Mouse (Mus musculus): ENCODE results near the gene Ripor3. TPM values are rescaled to one million over a fixed set of nuclear protein-coding genes. Genes with fewer than 3 reads are reported as not detected.
A peak's percentile ranks its signal among the peaks of the same experiment; 100 is the strongest.

The Ripor3 gene
- polyA plus RNA-seq, 1 experiment = 2.4 TPM

- no peaks in the 10 kb centered on the region for H3K9me3 ChIP-seq (replicated peaks; ENCODE audit: control insufficient read depth, insufficient read depth, low read length, poor library complexity, severe bottlenecking)
- H3K4me3 ChIP-seq (ENCODE audit: low read depth, low read length) = no peak overlapping the region
- no peaks in the 10 kb centered on the region for H3K4me1 ChIP-seq (ENCODE audit: control insufficient read depth, insufficient read depth, low read length)
- TF ChIP-seq POLR2A (IDR thresholded peaks at IDR 0.05; ENCODE audit: insufficient read depth, low read length) (no peak), CTCF (IDR thresholded peaks at IDR 0.05; ENCODE audit: low read depth, low read length) (no peak), EP300 (IDR thresholded peaks at IDR 0.05; ENCODE audit: insufficient read depth, low read depth, low read length) (no peak)
- no peaks in the 10 kb centered on the region for H3K36me3 ChIP-seq (ENCODE audit: control insufficient read depth, insufficient read depth, low read length, poor library complexity, severe bottlenecking)
- no peak overlapping the region for H3K27ac ChIP-seq (ENCODE audit: insufficient read depth, low read length)
- no peak overlapping the region for H3K9ac ChIP-seq (ENCODE audit: low read depth, poor library complexity, severe bottlenecking)
- H3K27me3 ChIP-seq (ENCODE audit: control insufficient read depth, insufficient read depth, low read length, poor library complexity, severe bottlenecking) = no peaks in the 10 kb centered on the region
Observed at GRCm38 (mm10) chr2:167984371-167984770, 26.0 kb downstream of the Ripor3 start.

- Histone ChIP-seq H3K27ac (ENCODE audit: insufficient read depth, low read length) (no peak overlapping the region), H3K36me3 (ENCODE audit: control insufficient read depth, insufficient read depth, low read length, poor library complexity, severe bottlenecking) (no peaks in the 10 kb centered on the region), H3K4me3 (ENCODE audit: low read depth, low read length) (no peak overlapping the region), H3K9ac (ENCODE audit: low read depth, poor library complexity, severe bottlenecking) (no peak overlapping the region), H3K27me3 (ENCODE audit: control insufficient read depth, insufficient read depth, low read length, poor library complexity, severe bottlenecking) (no peaks in the 10 kb centered on the region), H3K9me3 (replicated peaks; ENCODE audit: control insufficient read depth, insufficient read depth, low read length, poor library complexity, severe bottlenecking) (no peaks in the 10 kb centered on the region), H3K4me1 (ENCODE audit: control insufficient read depth, insufficient read depth, low read length) (no peaks in the 10 kb centered on the region)
- TF ChIP-seq EP300 (IDR thresholded peaks at IDR 0.05; ENCODE audit: insufficient read depth, low read depth, low read length) (no peak), POLR2A (IDR thresholded peaks at IDR 0.05; ENCODE audit: insufficient read depth, low read length) (no peak), CTCF (IDR thresholded peaks at IDR 0.05; ENCODE audit: low read depth, low read length) (peak; percentile 38)
Observed at GRCm38 (mm10) chr2:167982646-167983045, 27.8 kb downstream of the Ripor3 start.

- no peak overlapping the region for H3K27ac ChIP-seq (ENCODE audit: insufficient read depth, low read length)
- H3K9me3 ChIP-seq (replicated peaks; ENCODE audit: control insufficient read depth, insufficient read depth, low read length, poor library complexity, severe bottlenecking) = no peaks in the 10 kb centered on the region
- no peak overlapping the region for H3K4me3 ChIP-seq (ENCODE audit: low read depth, low read length)
- no peaks in the 10 kb centered on the region for H3K36me3 ChIP-seq (ENCODE audit: control insufficient read depth, insufficient read depth, low read length, poor library complexity, severe bottlenecking)
- H3K4me1 ChIP-seq (ENCODE audit: control insufficient read depth, insufficient read depth, low read length) = no peaks in the 10 kb centered on the region
- TF ChIP-seq CTCF (IDR thresholded peaks at IDR 0.05; ENCODE audit: low read depth, low read length) = no peak
- TF ChIP-seq POLR2A (IDR thresholded peaks at IDR 0.05; ENCODE audit: insufficient read depth, low read length) = no peak
- no peak for TF ChIP-seq EP300 (IDR thresholded peaks at IDR 0.05; ENCODE audit: insufficient read depth, low read depth, low read length)
- no peak overlapping the region for H3K9ac ChIP-seq (ENCODE audit: low read depth, poor library complexity, severe bottlenecking)
- H3K27me3 ChIP-seq (ENCODE audit: control insufficient read depth, insufficient read depth, low read length, poor library complexity, severe bottlenecking) = no peaks in the 10 kb centered on the region
Observed at GRCm38 (mm10) chr2:167980391-167980790, 30.0 kb downstream of the Ripor3 start.

- H3K4me3 ChIP-seq (ENCODE audit: low read depth, low read length) = no peak overlapping the region
- no peak overlapping the region for H3K27ac ChIP-seq (ENCODE audit: insufficient read depth, low read length)
- H3K36me3 ChIP-seq (ENCODE audit: control insufficient read depth, insufficient read depth, low read length, poor library complexity, severe bottlenecking) = no peaks in the 10 kb centered on the region
- no peak overlapping the region for H3K9ac ChIP-seq (ENCODE audit: low read depth, poor library complexity, severe bottlenecking)
- H3K9me3 ChIP-seq (replicated peaks; ENCODE audit: control insufficient read depth, insufficient read depth, low read length, poor library complexity, severe bottlenecking) = no peaks in the 10 kb centered on the region
- H3K27me3 ChIP-seq (ENCODE audit: control insufficient read depth, insufficient read depth, low read length, poor library complexity, severe bottlenecking) = no peaks in the 10 kb centered on the region
- TF ChIP-seq CTCF (IDR thresholded peaks at IDR 0.05; ENCODE audit: low read depth, low read length) (no peak), POLR2A (IDR thresholded peaks at IDR 0.05; ENCODE audit: insufficient read depth, low read length) (no peak), EP300 (IDR thresholded peaks at IDR 0.05; ENCODE audit: insufficient read depth, low read depth, low read length) (no peak)
- no peaks in the 10 kb centered on the region for H3K4me1 ChIP-seq (ENCODE audit: control insufficient read depth, insufficient read depth, low read length)
Observed at GRCm38 (mm10) chr2:167978271-167978670, 32.1 kb downstream of the Ripor3 start.

- Histone ChIP-seq H3K27ac (ENCODE audit: insufficient read depth, low read length) (no peak overlapping the region), H3K9ac (ENCODE audit: low read depth, poor library complexity, severe bottlenecking) (no peak overlapping the region), H3K36me3 (ENCODE audit: control insufficient read depth, insufficient read depth, low read length, poor library complexity, severe bottlenecking) (no peaks in the 10 kb centered on the region), H3K9me3 (replicated peaks; ENCODE audit: control insufficient read depth, insufficient read depth, low read length, poor library complexity, severe bottlenecking) (no peaks in the 10 kb centered on the region), H3K4me3 (ENCODE audit: low read depth, low read length) (no peak overlapping the region), H3K4me1 (ENCODE audit: control insufficient read depth, insufficient read depth, low read length) (no peaks in the 10 kb centered on the region), H3K27me3 (ENCODE audit: control insufficient read depth, insufficient read depth, low read length, poor library complexity, severe bottlenecking) (no peaks in the 10 kb centered on the region)
- TF ChIP-seq CTCF (IDR thresholded peaks at IDR 0.05; ENCODE audit: low read depth, low read length) (no peak), EP300 (IDR thresholded peaks at IDR 0.05; ENCODE audit: insufficient read depth, low read depth, low read length) (no peak), POLR2A (IDR thresholded peaks at IDR 0.05; ENCODE audit: insufficient read depth, low read length) (no peak)
Observed at GRCm38 (mm10) chr2:167975746-167976145, 34.7 kb downstream of the Ripor3 start.

GRCm38 (mm10) chr2:167972809-167973208 lies 37.6 kb downstream of the Ripor3 start:
- Histone ChIP-seq H3K4me3 (ENCODE audit: low read depth, low read length) (no peak overlapping the region), H3K27ac (ENCODE audit: insufficient read depth, low read length) (no peak overlapping the region), H3K27me3 (ENCODE audit: control insufficient read depth, insufficient read depth, low read length, poor library complexity, severe bottlenecking) (no peaks in the 10 kb centered on the region), H3K4me1 (ENCODE audit: control insufficient read depth, insufficient read depth, low read length) (no peaks in the 10 kb centered on the region), H3K36me3 (ENCODE audit: control insufficient read depth, insufficient read depth, low read length, poor library complexity, severe bottlenecking) (no peaks in the 10 kb centered on the region), H3K9ac (ENCODE audit: low read depth, poor library complexity, severe bottlenecking) (no peak overlapping the region), H3K9me3 (replicated peaks; ENCODE audit: control insufficient read depth, insufficient read depth, low read length, poor library complexity, severe bottlenecking) (no peaks in the 10 kb centered on the region)
- no peak for TF ChIP-seq CTCF (IDR thresholded peaks at IDR 0.05; ENCODE audit: low read depth, low read length)
- no peak for TF ChIP-seq POLR2A (IDR thresholded peaks at IDR 0.05; ENCODE audit: insufficient read depth, low read length)
- no peak for TF ChIP-seq EP300 (IDR thresholded peaks at IDR 0.05; ENCODE audit: insufficient read depth, low read depth, low read length)
